Mouse (Mus musculus) 3T3-L1 (cell line): ENCODE data around the gene Ensa.

Experiments
- DNase-seq: peaks from one replicate; pipeline ENCODE4 v3.0.0-alpha.2; 2015; ENCODE audit warnings: low read depth, low spot score

Gene Ensa

GRCm38 (mm10) chr3:95662724-95663449 lies 38.1 kb downstream of the Ensa start:
- DNase-seq = peak; percentile 31

- peak; percentile 44 for DNase-seq
Measured at GRCm38 (mm10) chr3:95663486-95663885, 38.7 kb downstream of the Ensa start.

GRCm38 (mm10) chr3:95663969-95664608 lies 39.3 kb downstream of the Ensa start:
- peak; percentile 94 for DNase-seq

GRCm38 (mm10) chr3:95664940-95665352 lies 40.2 kb downstream of the Ensa start:
- DNase-seq = peak; percentile 43

- peak; percentile 78 for DNase-seq
Measured at GRCm38 (mm10) chr3:95666124-95666844, 41.5 kb downstream of the Ensa start.

GRCm38 (mm10) chr3:95667521-95667920 lies 42.7 kb downstream of the Ensa start:
- DNase-seq = no peak

- DNase-seq = peak; percentile 98
Measured at GRCm38 (mm10) chr3:95668026-95668425, 43.2 kb downstream of the Ensa start.

GRCm38 (mm10) chr3:95668589-95669308 lies 44.0 kb downstream of the Ensa start:
- peak; percentile 37 for DNase-seq

GRCm38 (mm10) chr3:95669309-95669665 lies 44.5 kb downstream of the Ensa start:
- DNase-seq = no peak

GRCm38 (mm10) chr3:95670419-95670818 lies 45.6 kb downstream of the Ensa start:
- peak; percentile 34 for DNase-seq

GRCm38 (mm10) chr3:95671201-95671600 lies 46.4 kb downstream of the Ensa start:
- DNase-seq = no peak

GRCm38 (mm10) chr3:95672461-95672860 lies 47.7 kb downstream of the Ensa start:
- DNase-seq = no peak

- peak; percentile 64 for DNase-seq
Measured at GRCm38 (mm10) chr3:95672861-95673706, 48.3 kb downstream of the Ensa start.

- no peak for DNase-seq
Measured at GRCm38 (mm10) chr3:95673707-95674211, 49.0 kb downstream of the Ensa start.

GRCm38 (mm10) chr3:95674236-95674635 lies 49.4 kb downstream of the Ensa start:
- peak; percentile 92 for DNase-seq

- DNase-seq = peak; percentile 73
Measured at GRCm38 (mm10) chr3:95674812-95675211, 50.0 kb downstream of the Ensa start.

GRCm38 (mm10) chr3:95675301-95676092 lies 50.7 kb downstream of the Ensa start:
- DNase-seq = peak; percentile 97

GRCm38 (mm10) chr3:95676745-95677419 lies 52.1 kb downstream of the Ensa start:
- peak; percentile 84 for DNase-seq

- DNase-seq = no peak
Measured at GRCm38 (mm10) chr3:95677420-95678090, 52.8 kb downstream of the Ensa start.
